Comparison of ENCODE assay signal across 9 mouse cellular contexts in the genomic region with DNA sequence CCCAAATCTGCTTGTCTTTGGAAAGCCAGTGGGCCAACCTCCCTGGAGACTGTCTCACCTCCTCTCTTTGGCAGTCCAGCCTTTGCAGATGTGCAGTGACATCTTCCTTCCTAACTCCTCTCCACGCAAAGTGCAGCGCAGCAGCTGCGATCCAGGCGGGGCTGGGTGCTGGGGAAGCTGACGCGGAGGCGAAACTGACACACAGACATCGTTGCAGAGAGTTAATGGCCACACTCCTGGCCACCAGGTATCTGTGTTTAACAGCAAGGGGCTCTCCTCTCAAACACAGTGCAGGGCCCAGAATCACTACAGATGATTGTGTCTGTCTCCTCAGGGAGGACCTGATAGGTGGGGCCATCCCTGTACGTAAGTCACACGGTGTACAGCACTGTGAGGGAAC.
"Had no signal": no experiment of that assay in that cellular context is flagged by ENCODE, and none has a peak within 500 bp of the region (broad histone marks: within the 10 kb centered on the region; RNA-seq: fewer than 3 reads in every experiment).

No protein-coding gene starts in this region.

- H3K9ac ChIP-seq: limb, embryonic 15.5 days; liver, embryonic 12.5 days; lung, embryonic 15.5 days; midbrain, embryonic 13.5 days; neural tube, embryonic 12.5 days had no signal

- H3K4me1 ChIP-seq: limb, embryonic 15.5 days; liver, embryonic 12.5 days; lung, embryonic 15.5 days; midbrain, embryonic 13.5 days; neural tube, embryonic 12.5 days had no signal

- H3K27ac ChIP-seq: limb, embryonic 15.5 days; liver, embryonic 12.5 days; lung, embryonic 15.5 days; midbrain, embryonic 13.5 days; neural tube, embryonic 12.5 days had no signal

- H3K4me2 ChIP-seq: limb, embryonic 15.5 days; liver, embryonic 12.5 days; lung, embryonic 15.5 days; midbrain, embryonic 13.5 days; neural tube, embryonic 12.5 days had no signal

- H3K9me3 ChIP-seq: limb, embryonic 15.5 days; liver, embryonic 12.5 days; lung, embryonic 15.5 days; midbrain, embryonic 13.5 days; neural tube, embryonic 12.5 days had no signal

- ATAC-seq: liver, embryonic 12.5 days; midbrain, embryonic 13.5 days had no signal

- H3K27me3 ChIP-seq: limb, embryonic 15.5 days; liver, embryonic 12.5 days; lung, embryonic 15.5 days; midbrain, embryonic 13.5 days; neural tube, embryonic 12.5 days had no signal

- DNase-seq: layer of hippocampus, adult 9-11 months; layer of hippocampus, postnatal 36 days; lung, postnatal 14 days; thymus, postnatal 4 days had no signal

- H3K4me3 ChIP-seq: limb, embryonic 15.5 days; liver, embryonic 12.5 days; lung, embryonic 15.5 days; midbrain, embryonic 13.5 days; neural tube, embryonic 12.5 days had no signal
